Mouse (Mus musculus) urinary bladder, postnatal 10 days (tissue): Measurements from ENCODE around the gene Mpeg1.

Experiments used
- DNase-seq: peaks from one replicate; pipeline ENCODE4 v3.0.0; 2022; ENCODE audit warnings: low spot score

Mpeg1 gene

GRCm38 (mm10) chr19:12460282-12461249 lies at the start of gene Mpeg1:
Gene Mpeg1, plus strand, starts transcription at chr19:12460779.
- no peak for DNase-seq

DNA sequence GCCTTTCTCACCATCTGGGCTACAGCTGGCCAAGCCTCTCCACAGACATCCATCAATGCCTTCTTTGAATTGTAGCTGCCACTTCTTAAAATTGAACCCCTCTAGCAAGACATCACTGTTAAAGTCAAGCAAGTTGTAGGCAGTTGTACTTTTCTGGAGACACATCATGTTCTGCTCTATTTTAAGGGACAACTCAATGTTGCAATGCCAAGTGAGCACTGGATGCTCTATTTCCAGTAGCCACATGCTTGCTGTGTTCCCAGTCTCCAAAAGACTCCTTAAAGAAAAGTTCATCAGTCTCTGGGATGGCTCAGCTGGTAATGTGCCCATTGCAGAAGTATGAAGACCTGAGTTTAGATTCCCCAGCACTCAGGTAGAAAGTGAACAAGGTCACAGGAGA lies 46.8 kb upstream of the Mpeg1 start:
- no peak for DNase-seq

DNA sequence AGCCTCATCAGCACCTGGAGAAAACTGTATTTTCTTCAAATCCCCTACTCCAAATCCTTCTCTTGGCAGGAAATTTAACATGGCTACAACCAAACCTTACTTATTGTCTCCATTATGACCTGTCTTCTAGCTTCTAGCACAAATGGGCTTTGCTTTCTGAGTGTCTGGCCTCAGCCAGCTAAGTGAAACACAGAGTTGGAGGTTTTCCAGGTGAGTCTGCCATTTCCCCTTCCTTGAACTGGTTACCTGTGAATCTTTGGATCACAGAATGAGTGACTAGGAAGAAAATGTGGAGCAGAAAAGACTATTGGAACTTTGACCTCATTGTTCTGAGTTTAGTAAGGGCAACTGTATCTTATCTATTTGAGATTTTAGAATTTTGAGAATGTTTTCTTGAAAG lies 43.2 kb upstream of the Mpeg1 start, which contains the start of gene Olfr1441:
Gene Olfr1441 (plus strand): TSS at position 73 of the 400 bp plus-strand sequence.
- no peak for DNase-seq

- no peak for DNase-seq
Observed at GRCm38 (mm10) chr19:12418312-12418711, 42.3 kb upstream of the Mpeg1 start.

GRCm38 (mm10) chr19:12420555-12420954 lies 40.0 kb upstream of the Mpeg1 start:
- DNase-seq, result no peak

DNA sequence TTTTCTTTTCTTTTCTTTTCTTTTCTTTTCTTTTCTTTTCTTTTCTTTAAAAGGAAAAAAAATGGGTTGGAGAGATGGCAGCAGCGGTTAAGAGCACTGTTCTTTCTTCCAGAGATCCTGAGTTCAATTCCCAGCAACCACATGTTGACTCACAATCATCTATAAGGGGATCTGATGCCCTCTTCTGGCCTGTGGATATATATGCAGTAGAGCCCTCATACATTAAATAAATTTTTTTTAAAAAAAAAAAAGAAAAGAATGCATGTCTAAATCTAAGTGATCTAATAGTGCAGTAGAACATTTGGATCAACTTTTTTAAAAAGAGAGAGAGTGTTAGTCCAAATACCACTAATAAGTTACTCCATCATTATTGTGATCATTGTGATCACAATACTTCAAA lies 38.9 kb upstream of the Mpeg1 start:
- DNase-seq, result no peak

- no peak for DNase-seq
Observed at GRCm38 (mm10) chr19:12427101-12427500, 33.5 kb upstream of the Mpeg1 start.

- no peak for DNase-seq
Observed at GRCm38 (mm10) chr19:12427605-12428004, 33.0 kb upstream of the Mpeg1 start, which contains the start of gene Pfpl. Gene Pfpl, plus strand, starts transcription at chr19:12427905.

- DNase-seq, result no peak
Observed at GRCm38 (mm10) chr19:12433033-12433432, 27.5 kb upstream of the Mpeg1 start.

GRCm38 (mm10) chr19:12435011-12435416 lies 25.6 kb upstream of the Mpeg1 start:
- DNase-seq, result no peak

GRCm38 (mm10) chr19:12435750-12436524 lies 24.6 kb upstream of the Mpeg1 start:
- DNase-seq, result no peak

- no peak for DNase-seq
Observed at GRCm38 (mm10) chr19:12439581-12439980, 21.0 kb upstream of the Mpeg1 start.

DNA sequence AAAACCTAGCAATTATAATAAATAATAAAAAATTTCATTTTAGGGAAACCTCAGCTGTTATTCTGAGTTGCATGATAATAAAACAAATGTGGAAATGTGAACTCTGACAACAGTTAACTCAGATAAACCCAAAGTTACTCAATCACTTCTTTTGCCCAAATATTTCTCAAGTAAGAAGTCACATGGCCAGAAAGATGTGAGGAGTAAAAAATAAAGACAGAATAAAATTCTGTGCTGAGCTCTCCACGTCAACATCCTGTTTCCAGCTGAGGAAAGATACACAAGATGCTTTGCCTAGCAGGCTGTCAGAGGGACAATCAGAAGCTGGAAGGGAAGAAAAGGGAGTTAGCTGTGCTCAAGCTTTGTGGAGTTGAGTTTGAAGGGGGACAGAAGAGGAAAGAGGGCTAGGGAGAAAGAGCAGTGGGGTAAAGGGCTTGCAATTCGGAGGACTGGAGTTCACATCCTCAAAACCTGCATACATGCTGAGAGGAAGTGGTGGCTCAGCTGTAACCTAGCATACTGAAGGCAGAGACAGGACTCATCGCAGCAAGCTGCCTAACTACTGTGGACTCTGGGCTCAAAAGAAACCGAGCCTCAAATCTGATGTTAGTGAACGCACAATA lies 20.4 kb upstream of the Mpeg1 start:
- no peak for DNase-seq

DNA sequence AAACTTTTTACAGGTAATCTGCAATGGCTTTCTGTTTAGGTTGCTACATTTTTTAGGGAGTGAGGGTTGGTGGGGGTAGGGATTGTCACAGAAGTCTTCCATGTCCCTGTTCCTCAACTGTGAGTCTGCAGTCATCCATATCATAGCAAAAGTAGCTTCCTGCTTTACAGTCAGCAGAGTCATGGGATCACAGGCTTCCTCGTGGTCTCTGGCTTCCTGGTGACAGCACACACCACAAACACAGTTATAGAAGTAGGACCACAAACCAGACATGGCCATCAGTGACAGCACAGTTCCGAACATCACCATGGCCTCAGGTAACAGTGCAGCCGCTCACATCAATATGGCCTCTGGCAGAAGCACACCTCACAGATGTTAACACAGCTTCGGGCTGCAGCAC lies 18.0 kb upstream of the Mpeg1 start:
- no peak for DNase-seq

DNA sequence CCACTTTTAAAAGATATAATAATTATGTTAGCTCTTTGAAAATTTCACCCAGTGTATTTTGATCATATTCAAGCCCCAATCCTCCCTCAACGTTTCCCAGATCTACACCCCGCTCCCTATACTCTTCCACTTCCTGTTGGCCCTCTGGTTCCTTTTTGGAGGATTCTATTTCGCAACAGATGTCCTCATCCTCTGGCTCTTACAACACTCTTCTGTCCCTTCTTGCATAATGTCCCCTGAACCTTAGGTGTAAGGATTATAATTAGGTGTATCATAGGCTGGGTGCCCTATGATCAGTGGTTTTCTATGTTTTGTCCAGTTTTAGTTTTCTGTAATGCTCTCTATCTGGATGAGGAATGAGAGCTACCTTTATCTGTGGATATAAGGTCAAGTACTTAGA lies 15.6 kb upstream of the Mpeg1 start:
- no peak for DNase-seq

GRCm38 (mm10) chr19:12457401-12458066 lies 3.0 kb upstream of the Mpeg1 start:
- DNase-seq, result no peak

DNA sequence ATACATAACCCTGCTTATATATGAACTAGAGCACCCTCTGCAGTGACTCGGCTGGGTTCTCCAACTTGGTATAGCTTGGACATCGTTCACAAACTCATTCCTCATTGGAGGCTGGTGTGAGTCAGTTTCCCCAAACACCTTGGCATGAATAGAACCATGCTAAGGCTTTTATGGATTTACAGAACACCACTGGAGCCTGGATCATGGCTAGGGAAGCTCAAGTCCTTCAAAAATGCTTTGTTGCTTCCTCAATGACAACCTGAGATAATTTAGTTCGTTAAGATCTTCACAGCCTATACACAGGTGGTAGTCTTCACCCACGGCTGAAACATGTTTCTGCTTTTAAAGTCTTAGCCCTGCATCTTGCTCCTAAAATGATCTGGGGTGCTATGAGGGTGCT lies 1.1 kb upstream of the Mpeg1 start:
- DNase-seq, result no peak

DNA sequence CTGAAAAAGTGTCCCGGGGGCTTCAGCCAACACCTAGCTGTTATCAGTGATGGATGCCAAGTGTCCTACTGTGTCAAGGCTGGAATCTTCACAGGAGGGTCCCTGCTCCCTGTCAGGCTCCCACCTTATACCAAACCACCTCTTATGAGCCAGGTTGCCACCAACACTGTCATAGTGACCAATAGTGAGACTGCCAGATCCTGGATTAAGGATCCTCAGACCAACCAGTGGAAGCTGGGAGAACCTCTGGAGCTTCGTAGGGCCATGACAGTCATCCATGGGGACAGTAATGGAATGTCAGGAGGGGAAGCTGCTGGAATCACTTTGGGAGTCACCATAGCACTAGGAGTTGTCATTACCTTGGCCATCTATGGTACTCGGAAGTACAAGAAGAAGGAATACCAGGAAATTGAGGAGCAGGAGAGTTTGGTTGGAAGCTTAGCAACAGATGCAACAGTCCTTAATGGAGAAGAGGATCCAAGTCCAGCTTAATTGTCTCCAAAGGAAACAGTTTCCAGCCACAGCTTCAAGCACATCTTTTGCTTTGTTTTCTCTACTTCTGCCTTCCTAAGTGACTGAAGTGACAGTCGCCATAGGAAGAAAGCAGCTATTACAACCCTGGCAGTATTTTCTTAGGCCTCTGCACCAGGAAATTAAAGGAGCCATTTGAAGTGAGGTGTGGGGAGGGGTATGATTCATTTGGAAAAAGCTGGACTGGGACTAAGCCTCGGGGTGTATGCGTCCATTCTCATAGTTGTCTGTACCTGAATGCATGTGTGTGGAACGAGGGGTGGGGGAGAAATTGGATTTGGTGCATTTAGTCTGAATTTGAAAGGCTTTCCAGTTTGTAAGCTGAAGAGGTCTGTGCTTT lies 2.5 kb downstream of the Mpeg1 start:
- DNase-seq, result no peak

DNA sequence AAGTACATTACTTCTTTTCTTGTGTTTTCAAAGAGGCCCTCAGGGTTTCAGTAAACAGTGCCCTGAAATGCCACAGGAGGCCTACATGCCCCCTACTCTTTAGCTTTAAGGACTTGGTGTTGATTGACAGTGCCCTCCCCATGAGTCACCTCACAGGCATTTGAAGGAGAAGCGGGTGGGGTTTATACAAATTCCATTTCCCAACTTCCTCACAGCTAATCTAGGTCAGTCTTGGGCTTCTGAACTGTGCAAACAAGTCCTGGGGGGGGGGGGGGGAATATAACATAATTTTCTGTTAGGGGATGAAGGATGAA lies 3.1 kb downstream of the Mpeg1 start:
- DNase-seq, result no peak

DNA sequence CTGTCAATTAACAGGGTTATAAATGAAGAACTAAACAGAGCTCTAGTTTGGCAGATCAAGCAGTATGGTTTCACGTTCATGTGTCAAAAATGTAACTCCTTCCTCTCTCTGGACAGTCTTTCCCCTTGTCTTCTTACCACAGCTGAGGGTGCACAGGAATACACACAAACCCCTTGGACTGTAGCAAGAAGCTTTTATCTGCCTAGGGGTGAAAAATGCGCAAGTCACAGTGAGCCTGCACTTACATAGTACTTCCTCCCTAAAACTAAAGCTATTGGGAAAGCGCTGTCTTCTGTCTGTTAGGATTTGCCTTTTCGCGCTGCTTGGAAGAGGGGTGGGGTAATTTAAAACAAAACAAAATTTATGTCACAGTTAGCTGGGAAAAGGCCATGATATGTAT lies 3.5 kb downstream of the Mpeg1 start:
- DNase-seq, result no peak

DNA sequence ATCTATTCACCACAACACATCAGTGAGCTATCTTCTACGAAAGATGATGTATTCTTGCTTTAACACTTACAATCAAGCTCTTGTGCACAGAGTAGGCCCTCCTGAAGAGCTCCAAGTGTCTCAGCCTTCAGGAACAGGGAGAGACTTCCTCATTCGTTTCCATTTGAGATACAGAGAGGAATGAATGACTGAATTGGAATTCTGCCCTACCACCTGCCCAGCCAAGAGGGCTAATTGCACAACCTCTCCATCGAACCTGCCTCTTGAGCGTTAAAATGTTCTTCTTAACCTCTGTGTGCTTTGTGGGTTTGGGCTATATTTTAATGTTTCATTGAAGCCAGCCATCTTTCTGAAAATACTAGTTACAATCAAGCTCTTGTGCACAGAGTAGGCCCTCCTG lies 4.1 kb downstream of the Mpeg1 start:
- DNase-seq, result no peak
